Mouse (Mus musculus) cerebellum, adult 2 months (tissue): ENCODE data around the gene Mks1.
"Not testable (repeated sequence)": the region's sequence is repeated elsewhere in the genome, so short reads cannot be mapped to it uniquely, and the experiment has no call there.

Experiments
- CTCF ChIP-seq: fragments of 200-500 bp; IDR thresholded peaks from 2 replicates; pipeline ENCODE4 v1.5.1; 2011; ENCODE audit warnings: low read depth, mild to moderate bottlenecking, control low read depth, low read length, moderate library complexity, borderline replicate concordance; ENCODE audit not compliant: insufficient read depth
- POLR2A ChIP-seq: fragments of 200-500 bp; IDR thresholded peaks from 2 replicates; pipeline ENCODE4 v1.6.1; 2011; ENCODE audit warnings: low read length, control low read depth, borderline replicate concordance; ENCODE audit not compliant: insufficient read depth

- TF ChIP-seq CTCF, POLR2A: not testable (repeated sequence)
Observed at GRCm38 (mm10) chr11:87866891-87867290, 13.9 kb downstream of the Mks1 start.
